Mouse (Mus musculus) retina, embryonic 14.5 days (tissue): ENCODE measurements around the gene Zfp367.
A peak's percentile ranks its signal among the peaks of the same experiment; 100 is the strongest.

Experiments
- DNase-seq: peaks from one replicate; pipeline ENCODE4 v3.0.0-alpha.2; 2015; ENCODE audit warnings: low spot score

Gene Zfp367

GRCm38 (mm10) chr13:64154651-64155050 lies 1.6 kb upstream of the Zfp367 start:
- DNase-seq, result no peak

- peak; percentile 55 for DNase-seq
Measured at GRCm38 (mm10) chr13:64153751-64154267, 807 bp upstream of the Zfp367 start.

DNA sequence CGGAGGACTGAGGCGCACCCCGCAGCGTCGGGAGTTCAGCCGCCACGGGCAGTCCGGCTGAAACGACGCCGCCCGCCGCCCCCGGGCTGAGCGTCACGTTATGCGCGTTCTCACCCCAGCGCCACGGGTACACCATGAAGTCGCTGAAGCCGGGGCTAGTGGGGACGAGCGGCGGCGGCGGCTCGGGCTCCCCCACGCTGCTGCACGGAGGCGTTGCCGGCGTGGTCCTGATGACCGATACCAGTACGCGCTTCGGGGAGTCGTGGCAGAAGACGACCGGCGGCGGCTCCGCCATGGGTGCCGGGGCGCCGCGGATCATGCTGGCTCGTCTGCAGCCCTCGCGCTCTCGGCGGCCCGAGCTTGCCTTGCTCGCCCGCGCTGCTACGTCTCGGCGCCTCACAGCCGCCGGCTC lies 325 bp downstream of the Zfp367 start:
- DNase-seq, result no peak

GRCm38 (mm10) chr13:64152241-64152669 lies 747 bp downstream of the Zfp367 start:
- DNase-seq, result peak; percentile 82

DNA sequence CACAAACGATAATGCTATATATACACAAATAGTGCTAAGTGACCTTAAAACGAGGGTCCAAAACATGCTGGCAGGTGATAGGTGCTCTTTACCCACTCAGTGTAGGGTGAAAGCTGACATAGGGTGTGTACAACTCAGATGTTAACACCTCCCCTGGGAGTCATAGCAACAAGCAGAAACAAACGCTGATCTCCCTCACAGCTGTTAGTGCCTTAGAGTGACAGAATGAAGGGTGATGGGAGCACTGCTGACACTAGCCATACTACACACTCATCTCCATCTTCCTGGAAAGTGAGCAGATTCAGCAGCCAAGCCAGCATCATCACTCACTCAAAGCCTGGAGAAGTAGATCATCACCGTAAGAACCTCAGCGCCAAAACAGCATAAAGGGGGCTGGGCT lies 2.9 kb downstream of the Zfp367 start:
- DNase-seq, result peak; percentile 12

DNA sequence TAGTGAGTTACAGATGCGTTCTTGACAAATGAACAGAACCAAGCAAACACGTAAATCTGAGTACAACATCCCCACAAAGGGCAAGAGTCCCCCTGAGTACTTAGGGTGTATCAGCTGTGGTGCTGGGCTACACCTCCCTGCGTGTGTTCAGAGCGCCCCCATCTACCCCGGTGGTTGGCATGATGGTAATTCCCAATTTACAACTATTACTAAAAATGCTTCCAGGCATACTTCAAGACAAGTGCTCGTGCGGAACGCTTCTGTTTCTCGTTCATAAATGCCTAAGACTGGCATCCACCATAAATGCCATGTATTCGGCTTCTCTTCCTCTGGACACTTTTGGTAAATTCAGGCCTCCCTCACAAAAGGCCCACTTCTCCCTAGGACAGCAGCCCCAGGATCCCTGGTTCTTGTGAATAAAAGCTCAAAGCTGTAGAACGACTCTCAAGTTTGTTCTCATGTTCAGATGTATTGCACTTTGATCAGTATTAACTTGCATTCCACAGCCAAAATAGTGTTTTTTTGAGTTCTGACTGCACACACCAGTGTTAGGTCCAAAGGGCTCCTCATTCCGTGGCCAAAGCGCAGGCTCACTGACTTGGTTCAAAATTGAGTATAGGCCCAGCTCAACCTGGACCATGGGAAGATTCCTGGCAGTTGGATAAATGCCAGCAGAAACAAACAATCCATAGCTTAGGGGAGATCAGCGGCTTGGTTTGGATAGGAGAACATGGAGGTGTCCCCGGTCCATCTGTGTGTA lies 23.2 kb downstream of the Zfp367 start:
- peak; percentile 15 for DNase-seq

GRCm38 (mm10) chr13:64128858-64129615 lies 24.0 kb downstream of the Zfp367 start, which contains the start of gene Slc35d2:
Gene Slc35d2, minus strand, starts transcription at chr13:64129368.
- peak; percentile 24 for DNase-seq

DNA sequence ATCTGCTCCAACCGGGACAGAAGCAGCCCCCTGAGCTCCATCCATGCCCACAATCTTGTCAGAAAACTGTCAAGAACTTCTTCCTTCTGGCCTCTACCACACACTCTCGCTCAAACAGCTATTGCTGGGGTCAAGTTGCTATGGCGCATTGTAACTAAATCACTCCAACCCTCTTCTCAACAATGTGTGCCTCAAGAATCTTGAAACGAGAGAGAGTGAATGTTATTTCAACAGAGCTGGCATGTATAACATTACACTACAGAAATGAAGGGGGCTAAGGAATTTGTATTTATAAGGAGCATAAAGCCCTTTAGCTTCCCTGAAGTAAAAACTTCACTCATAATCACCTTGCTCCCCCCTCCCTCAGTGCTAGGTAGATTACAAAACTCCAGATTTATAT lies 26.7 kb downstream of the Zfp367 start:
- no peak for DNase-seq

DNA sequence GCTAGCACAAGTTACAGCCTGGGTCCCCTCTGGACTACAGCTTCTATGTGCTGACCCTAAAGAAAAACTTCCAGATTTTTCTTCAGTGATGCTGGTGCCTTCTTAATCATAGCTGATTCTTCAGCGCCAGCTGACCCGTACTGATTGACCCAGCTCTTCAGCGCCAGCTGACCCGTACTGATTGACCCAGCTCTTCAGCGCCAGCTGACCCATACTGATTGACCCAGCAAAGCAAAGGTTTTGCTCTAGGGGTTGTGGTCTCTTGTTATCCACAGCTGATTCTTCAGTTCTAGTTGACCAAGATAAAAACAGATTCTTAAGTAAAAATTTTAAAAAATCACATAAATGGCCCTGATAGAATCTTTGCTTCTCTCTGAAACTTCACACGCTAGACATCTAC lies 28.1 kb downstream of the Zfp367 start:
- DNase-seq, result no peak

DNA sequence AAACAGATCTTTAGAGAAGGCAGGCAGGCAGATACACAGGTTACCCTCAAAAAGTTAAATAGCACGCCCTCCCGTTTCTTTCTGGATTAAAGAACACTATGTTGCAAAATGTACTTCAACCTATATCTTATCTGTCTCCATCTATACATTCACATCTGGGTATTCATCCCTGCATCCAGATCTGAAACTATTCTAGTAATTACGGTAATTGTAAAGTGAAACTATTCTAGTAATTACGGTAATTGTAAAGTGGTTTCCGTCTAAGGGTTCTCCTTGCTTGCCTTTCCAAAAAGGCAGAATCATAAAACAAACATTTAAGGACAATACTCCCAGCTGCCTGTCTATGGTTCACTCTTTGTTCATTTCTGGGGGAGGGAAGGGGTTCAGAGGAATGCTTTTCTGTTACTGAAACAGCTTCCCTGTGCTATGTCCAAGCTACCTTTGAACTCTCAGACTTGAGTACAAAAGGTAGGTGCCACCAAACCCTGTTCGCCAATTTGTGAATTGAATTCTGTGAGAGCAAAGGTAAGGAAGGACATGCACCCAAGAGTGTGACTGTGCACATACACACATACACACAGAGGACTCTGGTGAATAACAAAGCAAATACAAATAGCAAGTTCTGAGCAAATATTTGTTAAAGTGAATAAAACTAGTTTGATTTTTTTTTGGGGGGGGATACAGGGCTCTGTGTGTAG lies 29.4 kb downstream of the Zfp367 start:
- no peak for DNase-seq

GRCm38 (mm10) chr13:64120760-64121159 lies 32.2 kb downstream of the Zfp367 start:
- DNase-seq, result no peak

GRCm38 (mm10) chr13:64117442-64117841 lies 35.6 kb downstream of the Zfp367 start:
- no peak for DNase-seq

- DNase-seq, result no peak
Measured at GRCm38 (mm10) chr13:64110421-64110820, 42.6 kb downstream of the Zfp367 start.

DNA sequence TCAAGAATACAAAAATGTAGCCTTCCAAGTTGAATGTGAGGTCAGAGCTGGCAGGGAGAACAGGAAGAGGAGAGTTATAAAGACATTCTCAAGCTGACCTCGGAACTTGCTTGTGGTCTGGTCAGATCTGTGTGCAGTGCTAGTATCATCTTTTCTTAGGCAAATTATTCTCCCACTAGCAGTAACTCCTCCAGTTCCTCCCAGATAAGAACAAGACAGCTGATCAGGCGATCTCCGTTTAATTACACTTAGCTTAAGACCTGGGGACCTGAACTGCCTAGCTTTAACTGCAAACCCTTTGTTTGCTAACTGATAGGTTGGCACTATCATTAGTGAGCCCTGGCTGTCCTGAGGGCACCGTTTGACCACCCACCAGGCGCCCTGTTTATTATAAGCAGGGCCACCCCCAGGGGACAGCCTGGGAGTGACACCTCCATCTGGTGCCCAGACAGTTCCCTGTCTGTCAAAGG lies 44.6 kb downstream of the Zfp367 start:
- peak; percentile 31 for DNase-seq

GRCm38 (mm10) chr13:64107535-64107934 lies 45.5 kb downstream of the Zfp367 start:
- DNase-seq, result no peak

DNA sequence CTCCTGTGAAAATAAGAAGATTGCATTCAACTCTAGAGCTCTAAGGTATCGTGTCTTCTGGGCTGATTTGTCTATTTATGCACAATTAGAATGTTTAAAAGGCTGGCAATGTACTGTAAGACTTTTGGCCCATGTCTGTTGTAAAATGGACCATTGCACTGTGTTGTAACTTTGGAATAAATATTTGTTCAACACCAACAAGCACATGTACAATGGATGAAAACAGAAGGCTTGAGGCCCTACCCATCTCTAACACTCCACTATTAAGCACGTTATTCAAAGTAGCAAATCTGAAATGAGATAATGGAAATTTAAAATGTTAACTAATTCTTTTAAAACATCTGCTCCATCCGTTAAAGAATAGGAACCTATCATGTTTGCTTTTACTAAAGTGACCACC lies 45.9 kb downstream of the Zfp367 start:
- DNase-seq, result no peak

GRCm38 (mm10) chr13:64105690-64106089 lies 47.3 kb downstream of the Zfp367 start:
- no peak for DNase-seq

DNA sequence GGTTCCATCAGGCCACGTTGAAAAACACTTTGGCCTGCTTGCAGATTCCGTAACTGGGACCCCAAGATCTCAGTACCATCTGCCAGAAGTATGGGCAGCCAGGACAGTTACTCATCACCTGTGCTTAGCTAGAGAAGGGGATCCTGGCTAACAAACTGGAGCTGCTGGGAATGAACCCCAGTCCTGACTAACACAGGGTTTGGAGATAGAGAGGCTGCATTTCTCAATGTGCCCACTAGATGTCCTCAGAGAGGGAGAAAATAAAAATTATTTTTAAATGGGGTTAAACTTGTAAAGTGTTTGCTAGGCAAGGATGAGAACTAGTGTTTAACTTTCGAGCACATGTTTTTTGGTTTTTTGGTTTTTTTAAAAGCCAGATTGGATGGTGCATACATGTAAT lies 52.8 kb downstream of the Zfp367 start:
- peak; percentile 80 for DNase-seq

DNA sequence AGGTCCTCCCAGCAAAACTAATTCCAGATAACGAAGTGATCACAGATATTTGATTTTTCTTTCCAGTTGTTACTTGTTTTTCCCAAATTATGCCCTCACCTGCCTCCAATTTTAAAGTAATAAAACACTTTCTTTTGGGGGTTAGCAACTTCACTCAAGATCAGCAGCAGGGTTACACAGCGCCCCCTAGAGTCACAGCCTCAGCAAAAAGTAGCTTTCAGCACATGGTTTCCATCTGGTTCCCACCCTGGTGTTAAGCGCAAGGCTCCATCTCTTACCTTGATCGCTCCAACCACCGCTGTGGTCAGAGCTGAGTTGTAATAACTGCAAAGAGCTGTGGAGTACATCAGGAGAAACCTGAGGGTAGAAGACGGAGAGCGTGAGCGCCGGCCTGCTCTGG lies 54.0 kb downstream of the Zfp367 start:
- peak; percentile 52 for DNase-seq

DNA sequence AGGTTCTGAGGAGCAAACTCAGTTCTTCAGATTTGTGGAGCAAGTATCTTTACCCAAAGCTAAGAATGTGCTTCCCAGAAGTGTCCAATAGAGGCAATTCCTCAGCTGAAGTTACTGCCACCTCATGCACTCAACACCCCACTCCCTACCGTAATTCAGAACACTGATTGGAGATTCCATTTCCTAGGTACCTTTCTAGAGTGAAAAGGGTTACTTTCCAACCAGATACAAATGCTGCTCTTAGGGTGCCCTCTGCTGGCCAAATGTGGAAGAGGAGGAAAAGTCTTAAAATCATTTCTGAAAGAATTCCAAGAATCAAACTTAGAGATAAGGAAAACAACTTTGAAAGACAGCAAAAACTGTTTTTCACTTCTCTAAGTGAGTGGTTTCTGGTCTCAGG lies 59.7 kb downstream of the Zfp367 start:
- DNase-seq, result peak; percentile 84

DNA sequence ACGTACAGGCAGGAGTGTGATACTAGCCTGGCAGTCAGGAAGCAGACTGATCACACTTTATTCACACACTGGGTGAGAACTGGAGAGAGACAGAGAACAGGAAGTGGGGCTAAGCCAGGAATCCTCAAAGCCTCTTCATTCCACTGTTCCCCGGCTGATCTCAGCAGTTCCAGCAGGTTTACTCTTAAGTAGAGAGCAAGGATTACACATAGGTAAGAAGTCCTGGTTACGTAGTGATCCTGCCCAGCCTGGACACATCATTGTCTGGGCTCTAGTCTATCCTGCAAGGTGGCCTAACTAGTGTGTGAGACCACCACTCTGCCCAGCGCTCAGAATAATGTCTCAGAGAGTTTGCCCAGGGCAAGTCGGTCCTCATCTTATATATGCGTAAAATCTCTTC lies 60.2 kb downstream of the Zfp367 start:
- DNase-seq, result no peak

- no peak for DNase-seq
Measured at GRCm38 (mm10) chr13:64092141-64092540, 60.9 kb downstream of the Zfp367 start.
